Mouse (Mus musculus) erythroblast, embryonic 14.5 days (primary cell): ENCODE data around the gene Dlst.

ENCODE experiments used
- GATA1 ChIP-seq: IDR thresholded peaks from 2 replicates; pipeline ENCODE4 v1.6.1; 2012; ENCODE audit warnings: low read length, inconsistent platforms, mixed read lengths
- TAL1 ChIP-seq: IDR thresholded peaks from 3 replicates; pipeline ENCODE4 v1.6.1; 2012; ENCODE audit warnings: low read length, inconsistent platforms, mixed read lengths

- TF ChIP-seq GATA1 (no peak), TAL1 (no peak)
These were observed 58.7 kb downstream of the Dlst start for GRCm38 (mm10) chr12:85169117-85169858.
